7 mouse cellular contexts compared by ENCODE assay signal in genomic region chr11:55389778-55390177, GRCm38 (mm10). TPM values are rescaled to one million over a fixed set of nuclear protein-coding genes. Genes with fewer than 3 reads are reported as not detected.
DNase-seq lines count a peak whose midpoint lies in the region; ATAC-seq lines count a peak whose summit lies in the region.

No protein-coding gene starts in this region.

- WGBS in neural tube, embryonic 15.5 days, result 2% methylated on average over 2 of the region's 2 CpGs
- WGBS in limb, embryonic 10.5 days, result 5% methylated on average over 2 of the region's 2 CpGs

- H3K36me3 ChIP-seq in neural tube, embryonic 15.5 days, result no peaks in the 10 kb centered on the region
- H3K36me3 ChIP-seq in limb, embryonic 10.5 days, result no peaks in the 10 kb centered on the region

- peak; percentile 74 for DNase-seq in neural tube, embryonic 10.5 days (ENCODE audit: extremely low spot score, low spot score)
- peak; percentile 93 for DNase-seq in adipocyte (ENCODE audit: low spot score)
- DNase-seq in embryo, embryonic 11.5 days (ENCODE audit: low read depth, low spot score), result peak; percentile 74
- peak; percentile 63 to 68 for DNase-seq in heart, postnatal 36 days
- peak; percentile 74 for DNase-seq in limb, embryonic 10.5 days (ENCODE audit: low spot score)
- peak; percentile 93 for DNase-seq in retina, embryonic 14.5 days (ENCODE audit: low spot score)

- no peak overlapping the region for H3K27ac ChIP-seq in neural tube, embryonic 15.5 days (replicated peaks)
- no peak overlapping the region for H3K27ac ChIP-seq in limb, embryonic 10.5 days

- ATAC-seq in neural tube, embryonic 15.5 days (ENCODE audit: low FRiP score), result no peak

- no peaks in the 10 kb centered on the region for H3K9me3 ChIP-seq in neural tube, embryonic 15.5 days (replicated peaks)
- no peaks in the 10 kb centered on the region for H3K9me3 ChIP-seq in limb, embryonic 10.5 days (replicated peaks)

- 0 out of 2 replicates have a peak, but pooled peaks cover 4% of the 10 kb centered on the region for H3K27me3 ChIP-seq in neural tube, embryonic 15.5 days (replicated peaks)
- H3K27me3 ChIP-seq in limb, embryonic 10.5 days (ENCODE audit: low read depth, poor library complexity, severe bottlenecking), result no peaks in the 10 kb centered on the region

- H3K4me2 ChIP-seq in neural tube, embryonic 15.5 days, result no peak overlapping the region

- H3K9ac ChIP-seq in neural tube, embryonic 15.5 days (replicated peaks), result no peak overlapping the region

- peaks cover 12% of the 10 kb centered on the region; the same call in 1 of the 2 replicates for H3K4me1 ChIP-seq in neural tube, embryonic 15.5 days
- peaks cover 12% of the 10 kb centered on the region; the same call in 1 of the 2 replicates for H3K4me1 ChIP-seq in limb, embryonic 10.5 days

- no peak overlapping the region for H3K4me3 ChIP-seq in neural tube, embryonic 15.5 days (replicated peaks)
- no peak overlapping the region for H3K4me3 ChIP-seq in limb, embryonic 10.5 days

- intact Hi-C loops in heart, postnatal 36 days (cut with DNase I), result loop anchor here (1.0 to 2.0 kb wide), 2 partner anchors 23 to 57 kb away; no protein-coding TSS in a partner anchor

RNA-seq across cellular contexts. Expression of gene Sparc, which starts 33.2 kb away (rescaled TPM):
- 747 and 833 TPM in 2 replicates for polyA plus RNA-seq in neural tube, embryonic 15.5 days (2015; fragmentation: Nextera tagmentation; extraction: Ambion mirVana)
- total RNA-seq in heart, postnatal 36 days (2021), result 100 to 1,000 TPM; 645 to 801 TPM
- polyA plus RNA-seq in limb, embryonic 10.5 days (2016; fragmentation: Nextera tagmentation; extraction: Ambion mirVana), result 183 and 211 TPM in 2 replicates

RNA-seq across cellular contexts. Expression of gene Fat2, which starts 53.4 kb away (rescaled TPM):
- polyA plus RNA-seq in neural tube, embryonic 15.5 days (2015; fragmentation: Nextera tagmentation; extraction: Ambion mirVana), result 0.04 and 0.14 TPM in 2 replicates
- total RNA-seq in heart, postnatal 36 days (2021), result under 1 TPM; 0.03 TPM
- polyA plus RNA-seq in limb, embryonic 10.5 days (2016; fragmentation: Nextera tagmentation; extraction: Ambion mirVana), result 0.20 TPM in 2 replicates
